Mouse (Mus musculus): ENCODE measurements around the gene Slc2a3.

- TF ChIP-seq GATA1 (IDR thresholded peaks at IDR 0.05; ENCODE audit: borderline replicate concordance, low read length) (no peak), FLI1 (IDR thresholded peaks at IDR 0.05; ENCODE audit: low read length) (no peak)
Observed at GRCm38 (mm10) chr6:122761011-122761599, 40.3 kb downstream of the Slc2a3 start.

Measured in megakaryocyte, embryonic 14.5 days (primary cell).